Mouse (Mus musculus) midbrain, embryonic 15.5 days (tissue): ENCODE results near the gene Drc1. TPM values are rescaled to one million over a fixed set of nuclear protein-coding genes. Genes with fewer than 3 reads are reported as not detected.
A peak's percentile ranks its signal among the peaks of the same experiment; 100 is the strongest.

Source experiments
- ATAC-seq: fragments of 200-750 bp; cut with Nextera tagmentation; replicated peaks from 2 replicates; pipeline ENCODE4 v1.8.0; 2017; ENCODE audit warnings: moderate TSS enrichment
- H3K27ac ChIP-seq: fragments of 300-500 bp; sonication (generic); 2 replicates; pipeline ENCODE4 v1.5.1; 2015; ENCODE audit warnings: mild to moderate bottlenecking, inconsistent platforms
- H3K27me3 ChIP-seq: fragments of 300-500 bp; sonication (generic); replicated peaks from 2 replicates; pipeline ENCODE4 v1.6.1; 2015; ENCODE audit warnings: inconsistent platforms
- H3K36me3 ChIP-seq: fragments of 300-500 bp; sonication (generic); replicated peaks from 2 replicates; pipeline ENCODE4 v1.6.1; 2015; ENCODE audit warnings: inconsistent platforms
- H3K4me1 ChIP-seq: fragments of 300-500 bp; sonication (generic); 2 replicates; pipeline ENCODE4 v1.6.1; 2015; ENCODE audit warnings: inconsistent platforms
- H3K4me2 ChIP-seq: fragments of 300-500 bp; sonication (generic); 2 replicates; pipeline ENCODE4 v1.6.1; 2015; ENCODE audit warnings: inconsistent platforms, mild to moderate bottlenecking, moderate library complexity
- H3K4me3 ChIP-seq: fragments of 300-500 bp; sonication (generic); 2 replicates; pipeline ENCODE4 v1.5.1; 2015; ENCODE audit warnings: mild to moderate bottlenecking, inconsistent platforms
- H3K9ac ChIP-seq: fragments of 300-500 bp; sonication (generic); 2 replicates; pipeline ENCODE4 v1.6.1; 2015; ENCODE audit warnings: mild to moderate bottlenecking, inconsistent platforms
- H3K9me3 ChIP-seq: fragments of 300-500 bp; sonication (generic); 2 replicates; pipeline ENCODE4 v1.6.1; 2016; ENCODE audit warnings: inconsistent platforms
- WGBS: fragments of 180-500 bp; shearing (Covaris S2); methylation state at CpG from one replicate; pipeline ENCODE4 v1.1.7; 2015; ENCODE audit warnings: mixed read lengths; 5-methylcytosine and 5-hydroxymethylcytosine counted together
- polyA plus RNA-seq: library from polyadenylated mRNA; unstranded; fragments of >200 nt; fragmentation: Nextera tagmentation; extraction: Ambion mirVana; gene quantifications from 2 replicates; pipeline ENCODE4 v1.2.1, GENCODE M21; 2015

Gene Drc1
- polyA plus RNA-seq = 7.2 and 7.4 TPM in 2 replicates

DNA sequence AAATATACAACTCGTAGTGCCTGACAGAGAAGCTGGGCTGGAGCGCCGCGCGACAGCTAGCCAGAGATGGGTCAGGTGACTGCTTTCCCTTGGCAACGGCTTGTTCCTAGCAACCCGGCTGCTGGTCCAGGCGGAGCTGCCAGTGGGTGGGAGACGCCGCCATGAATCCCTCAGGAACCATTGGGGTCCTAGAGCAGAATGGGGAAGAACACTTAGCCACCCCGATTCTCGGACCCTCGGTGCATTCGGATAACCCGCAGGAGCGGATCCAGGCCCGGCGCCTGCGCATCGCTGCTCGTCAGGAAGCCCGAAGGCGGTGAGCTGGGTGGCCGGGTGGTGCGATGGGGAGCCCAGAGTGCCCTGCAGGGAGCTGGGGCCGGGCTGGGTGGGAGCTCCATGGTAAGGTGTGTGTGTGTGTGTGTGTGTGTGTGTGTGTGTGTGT lies at the start of gene Drc1:
Gene Drc1, plus strand, starts transcription at position 98 of the 442 bp plus-strand sequence.
- H3K4me1 ChIP-seq = peaks cover 6% of the 10 kb centered on the region
- H3K9ac ChIP-seq = peak within 1 kb of the TSS; percentile 61
- H3K27me3 ChIP-seq = no peaks in the 10 kb centered on the region
- peak; percentile 97 for ATAC-seq
- 2% methylated on average over 26 of the region's 26 CpGs for WGBS
- H3K27ac ChIP-seq = peak within 1 kb of the TSS; percentile 62
- peak within 1 kb of the TSS; percentile 64 for H3K4me3 ChIP-seq
- H3K36me3 ChIP-seq = no peaks in the 10 kb centered on the region
- peak within 1 kb of the TSS; percentile 85 for H3K4me2 ChIP-seq
- peaks cover 5% of the 10 kb centered on the region; the same call in 1 of the 2 replicates for H3K9me3 ChIP-seq

DNA sequence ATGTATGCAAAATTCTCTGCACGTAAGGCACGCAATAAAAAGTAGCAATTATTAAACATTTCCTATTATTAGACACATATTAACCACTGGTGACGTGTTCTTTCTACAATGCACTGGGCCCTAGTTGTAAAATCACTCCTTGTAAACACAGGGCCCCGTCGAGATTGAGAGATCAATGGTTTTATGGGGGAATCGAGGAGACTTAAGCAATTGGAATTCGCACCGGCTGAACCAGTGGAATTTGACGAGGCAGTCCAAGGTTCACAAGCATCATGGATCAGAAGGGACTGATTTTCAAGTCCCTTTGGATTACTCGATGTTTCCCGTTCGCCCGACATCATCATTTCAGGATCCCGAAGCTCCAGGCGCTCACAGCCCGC lies 49.3 kb upstream of the Drc1 start:
- H3K27me3 ChIP-seq = no peaks in the 10 kb centered on the region
- no peaks in the 10 kb centered on the region for H3K9me3 ChIP-seq
- H3K9ac ChIP-seq = peak overlapping the region; percentile 68
- H3K36me3 ChIP-seq = no peaks in the 10 kb centered on the region
- H3K4me3 ChIP-seq = peak overlapping the region; percentile 85
- H3K4me2 ChIP-seq = peak overlapping the region; percentile 81
- peaks cover 33% of the 10 kb centered on the region for H3K4me1 ChIP-seq
- 35% methylated on average over 16 of the region's 16 CpGs for WGBS
- peak overlapping the region; percentile 92 for H3K27ac ChIP-seq
- ATAC-seq = no peak; the same call in 1 of the 2 replicates

DNA sequence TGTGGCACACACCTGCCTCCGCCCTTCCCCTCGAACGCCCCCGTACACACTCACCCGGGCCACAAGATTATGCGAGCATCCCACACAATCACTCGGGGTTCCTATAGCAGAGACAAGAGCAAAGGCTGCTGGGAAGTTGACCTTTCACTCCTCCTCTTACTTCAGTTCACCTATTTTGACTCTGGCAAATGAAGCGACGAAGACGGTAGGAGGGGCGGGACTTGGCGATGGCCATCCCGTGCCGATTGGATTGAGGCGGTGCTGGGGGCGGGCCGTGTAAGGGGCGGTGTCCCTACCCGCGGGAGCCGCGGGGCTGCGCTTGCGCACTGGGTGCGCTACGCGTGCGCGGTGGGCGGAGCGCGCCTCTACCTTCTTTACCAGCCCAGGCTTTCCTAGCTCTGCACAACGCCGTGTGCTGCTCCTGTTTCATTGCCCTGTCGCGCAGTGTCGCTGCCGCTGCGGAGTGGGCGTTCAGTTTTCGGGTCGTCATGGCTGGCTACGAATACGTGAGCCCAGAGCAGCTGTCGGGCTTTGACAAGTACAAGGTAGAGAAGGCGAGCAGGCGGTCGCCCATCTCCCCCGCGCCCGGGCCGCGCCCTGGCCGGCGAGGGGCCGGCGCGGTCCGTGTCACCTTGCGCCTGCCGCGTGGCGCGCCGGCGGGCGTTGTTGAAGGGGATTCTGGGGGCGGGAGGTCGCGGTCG lies 48.8 kb upstream of the Drc1 start, which contains the start of gene Selenoi:
Gene Selenoi, plus strand, starts transcription at position 311 of the 701 bp plus-strand sequence.
- H3K4me2 ChIP-seq = peak within 1 kb of the TSS; percentile 81
- WGBS = 6% methylated on average over 71 of the region's 71 CpGs
- H3K4me3 ChIP-seq = peak within 1 kb of the TSS; percentile 85
- no peaks in the 10 kb centered on the region for H3K9me3 ChIP-seq
- peak within 1 kb of the TSS; percentile 88 for H3K9ac ChIP-seq
- no peaks in the 10 kb centered on the region for H3K27me3 ChIP-seq
- H3K4me1 ChIP-seq = peaks cover 33% of the 10 kb centered on the region
- H3K27ac ChIP-seq = peak within 1 kb of the TSS; percentile 92
- peak; percentile 99 for ATAC-seq
- H3K36me3 ChIP-seq = no peaks in the 10 kb centered on the region

DNA sequence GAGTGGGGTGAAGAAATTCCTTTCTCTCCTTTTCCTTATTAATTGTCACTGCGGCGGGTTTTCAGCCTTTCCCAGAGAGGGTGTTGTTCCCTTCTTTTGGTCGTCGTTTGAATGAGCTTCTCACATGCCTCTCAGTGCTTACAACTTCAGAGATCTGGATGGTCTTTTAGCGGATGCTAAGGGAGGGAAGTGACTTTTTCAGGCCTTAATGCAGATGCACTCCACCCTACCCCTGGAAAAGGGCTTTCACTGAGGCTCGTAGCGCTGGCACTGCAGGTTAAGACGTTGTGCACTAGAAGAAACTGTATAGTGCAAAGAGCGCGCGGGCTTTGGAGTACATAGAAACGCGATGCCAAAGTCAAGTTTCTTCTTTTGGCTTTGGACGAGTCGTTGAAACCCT lies 48.1 kb upstream of the Drc1 start:
- Histone ChIP-seq H3K4me1 (peaks cover 33% of the 10 kb centered on the region), H3K9ac (peak overlapping the region; percentile 88), H3K27me3 (no peaks in the 10 kb centered on the region), H3K36me3 (no peaks in the 10 kb centered on the region), H3K4me3 (peak overlapping the region; percentile 85), H3K4me2 (peak overlapping the region; percentile 81), H3K27ac (peak overlapping the region; percentile 92), H3K9me3 (no peaks in the 10 kb centered on the region)
- 3% methylated on average over 15 of the region's 15 CpGs for WGBS
- ATAC-seq = 0 out of 2 replicates have a peak, but pooled peaks have one; percentile 10

DNA sequence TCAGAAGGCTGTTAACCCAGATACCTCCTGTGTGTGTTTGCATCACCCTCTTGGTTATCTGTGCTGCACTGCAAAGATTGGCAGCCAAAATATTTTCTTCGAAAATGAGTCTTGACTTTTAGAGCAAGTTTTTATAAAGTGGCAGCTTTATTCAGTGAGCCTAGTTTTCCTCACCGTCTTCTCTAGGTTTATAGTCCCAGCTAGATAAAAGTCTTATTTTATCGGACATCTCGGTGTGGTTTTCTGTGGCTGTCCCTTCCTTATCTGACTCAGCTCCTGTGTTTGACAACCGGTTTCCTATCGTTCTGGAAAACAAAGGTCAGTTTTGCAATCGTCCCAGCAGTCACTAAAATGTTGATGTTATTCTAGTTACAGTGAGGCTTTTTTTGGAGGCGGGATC lies 47.2 kb upstream of the Drc1 start:
- ATAC-seq = no peak
- Histone ChIP-seq H3K9me3 (no peaks in the 10 kb centered on the region), H3K4me3 (peak overlapping the region; percentile 85), H3K27ac (no peak overlapping the region), H3K9ac (no peak overlapping the region; the same call in 1 of the 2 replicates), H3K27me3 (no peaks in the 10 kb centered on the region), H3K36me3 (no peaks in the 10 kb centered on the region), H3K4me2 (peak overlapping the region; percentile 81), H3K4me1 (peaks cover 33% of the 10 kb centered on the region)
- 74% methylated on average over 8 of the region's 8 CpGs for WGBS

DNA sequence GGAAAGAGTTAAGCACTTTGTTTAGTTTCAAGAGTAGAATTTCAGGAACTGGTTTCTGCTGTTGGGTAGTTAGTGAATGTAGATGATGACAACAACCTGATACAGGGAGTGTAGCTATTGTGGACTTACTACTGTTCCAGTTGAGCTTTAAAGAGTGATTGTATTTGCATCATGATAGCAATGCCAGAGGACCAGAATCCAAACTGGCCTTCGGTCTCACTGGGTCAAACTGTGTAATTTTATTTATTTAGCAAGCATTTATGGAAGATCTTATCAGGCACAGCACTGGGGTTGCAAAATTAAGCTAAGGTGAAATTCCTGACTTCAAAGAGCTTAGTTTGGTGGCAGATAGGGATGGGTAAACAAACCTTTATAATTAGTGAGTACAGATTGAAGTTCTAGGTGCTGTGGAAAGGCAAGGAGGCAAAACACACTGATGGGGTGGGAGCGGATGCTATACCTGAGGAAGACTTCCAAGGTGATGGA lies 45.5 kb upstream of the Drc1 start:
- Histone ChIP-seq H3K27me3 (no peaks in the 10 kb centered on the region), H3K36me3 (no peaks in the 10 kb centered on the region), H3K4me2 (no peak overlapping the region), H3K9me3 (no peaks in the 10 kb centered on the region), H3K27ac (no peak overlapping the region), H3K9ac (no peak overlapping the region), H3K4me1 (peaks cover 33% of the 10 kb centered on the region), H3K4me3 (no peak overlapping the region)
- no peak for ATAC-seq
- 94% methylated on average over 2 of the region's 2 CpGs for WGBS

DNA sequence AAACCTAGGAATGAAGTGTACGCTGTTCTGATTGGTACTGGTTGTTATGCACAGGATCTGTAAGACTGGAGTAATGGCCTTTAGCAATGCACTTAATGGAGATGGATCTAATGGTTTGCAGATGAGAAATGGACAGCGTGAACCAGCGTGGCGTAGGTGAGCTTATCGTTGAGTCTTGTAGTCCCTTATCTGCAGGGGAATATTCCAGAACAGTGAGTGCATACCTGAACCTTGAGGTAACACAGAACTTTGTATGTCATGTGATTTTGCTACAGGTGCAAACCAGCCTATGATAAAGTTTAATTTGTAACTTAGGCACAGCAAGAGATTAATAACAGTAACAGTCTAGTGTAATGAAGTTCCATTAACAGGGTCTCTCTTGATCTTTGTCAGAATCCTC lies 42.7 kb upstream of the Drc1 start:
- no peaks in the 10 kb centered on the region for H3K36me3 ChIP-seq
- no peaks in the 10 kb centered on the region for H3K27me3 ChIP-seq
- WGBS = 96% methylated on average over 5 of the region's 5 CpGs
- no peak overlapping the region for H3K4me2 ChIP-seq
- no peak for ATAC-seq
- no peaks in the 10 kb centered on the region for H3K9me3 ChIP-seq
- no peak overlapping the region for H3K9ac ChIP-seq
- peaks cover 29% of the 10 kb centered on the region for H3K4me1 ChIP-seq
- H3K4me3 ChIP-seq = no peak overlapping the region
- no peak overlapping the region for H3K27ac ChIP-seq

DNA sequence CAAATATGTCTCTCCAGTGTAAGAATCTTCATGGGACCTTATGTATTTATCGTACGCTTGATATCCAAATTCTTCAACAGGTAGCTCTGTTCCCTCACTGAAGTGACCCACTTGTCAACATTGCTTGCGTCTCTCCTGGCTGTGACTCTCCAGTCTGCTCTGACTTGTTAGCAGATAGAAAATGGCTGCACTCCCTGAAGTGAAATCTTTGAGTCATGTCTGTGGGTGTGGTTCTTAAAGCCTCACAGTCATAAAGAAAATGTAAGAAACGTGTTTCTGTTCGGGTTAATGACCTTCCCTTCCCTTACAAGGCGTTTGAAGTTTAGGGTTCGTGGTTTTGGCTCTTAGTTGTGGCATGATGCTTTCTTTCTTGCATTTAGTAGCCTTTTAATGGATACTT lies 40.6 kb upstream of the Drc1 start:
- Histone ChIP-seq H3K9ac (no peak overlapping the region), H3K4me2 (no peak overlapping the region), H3K36me3 (no peaks in the 10 kb centered on the region), H3K9me3 (no peaks in the 10 kb centered on the region), H3K4me3 (no peak overlapping the region), H3K27ac (no peak overlapping the region), H3K27me3 (no peaks in the 10 kb centered on the region), H3K4me1 (peaks cover 14% of the 10 kb centered on the region; the same call in 1 of the 2 replicates)
- WGBS = 96% methylated on average over 7 of the region's 7 CpGs
- no peak for ATAC-seq

DNA sequence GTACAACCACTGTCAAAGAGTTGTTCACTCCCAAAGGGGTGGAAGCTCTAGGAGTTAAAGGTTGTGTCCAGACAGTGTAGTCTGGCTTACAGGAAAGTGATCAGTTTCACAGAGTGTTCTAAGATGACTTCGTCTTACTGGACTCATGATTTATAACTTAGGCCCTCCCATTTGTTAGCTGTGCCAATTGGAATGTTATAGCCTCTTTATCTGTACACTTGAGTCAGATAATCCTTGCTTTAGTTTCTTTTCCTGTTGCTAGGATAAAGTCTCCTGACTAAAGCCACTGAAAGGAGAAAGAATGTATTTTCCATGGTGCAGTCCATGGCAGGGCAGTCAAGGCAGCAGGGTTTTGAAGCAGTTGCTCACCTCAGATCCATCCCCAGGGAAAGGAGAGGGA lies 38.8 kb upstream of the Drc1 start:
- 37% methylated on average over 1 of the region's 1 CpGs for WGBS
- Histone ChIP-seq H3K4me3 (no peak overlapping the region), H3K4me1 (peaks cover 10% of the 10 kb centered on the region; the same call in 1 of the 2 replicates), H3K9ac (peak overlapping the region; percentile 6; the same call in 1 of the 2 replicates), H3K4me2 (no peak overlapping the region), H3K36me3 (no peaks in the 10 kb centered on the region), H3K27ac (no peak overlapping the region), H3K27me3 (no peaks in the 10 kb centered on the region), H3K9me3 (no peaks in the 10 kb centered on the region)
- ATAC-seq = no peak

DNA sequence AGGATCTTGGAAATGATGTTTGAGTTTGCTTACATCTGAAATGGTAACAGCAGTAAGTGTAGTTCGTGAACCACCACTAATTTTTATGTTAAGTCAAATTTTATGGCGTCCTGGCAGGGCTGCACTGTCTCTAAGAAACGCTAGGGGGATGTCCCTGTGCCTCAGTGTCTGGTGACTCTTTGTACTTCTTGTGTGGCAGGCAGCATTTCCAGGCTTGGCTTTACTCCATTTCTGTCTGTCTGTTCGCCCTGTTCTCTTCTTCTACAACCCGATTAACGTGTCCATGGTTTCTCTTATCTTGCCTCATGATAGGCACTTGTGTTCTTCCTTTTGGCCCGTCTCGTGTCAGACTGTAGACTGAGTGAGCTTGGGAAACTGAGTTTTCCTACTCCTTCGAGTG lies 37.4 kb upstream of the Drc1 start:
- Histone ChIP-seq H3K9ac (no peak overlapping the region), H3K36me3 (no peaks in the 10 kb centered on the region), H3K27me3 (no peaks in the 10 kb centered on the region), H3K4me3 (no peak overlapping the region), H3K27ac (no peak overlapping the region), H3K9me3 (no peaks in the 10 kb centered on the region), H3K4me1 (peaks cover 10% of the 10 kb centered on the region; the same call in 1 of the 2 replicates), H3K4me2 (no peak overlapping the region)
- WGBS = 64% methylated on average over 9 of the region's 9 CpGs
- no peak for ATAC-seq

DNA sequence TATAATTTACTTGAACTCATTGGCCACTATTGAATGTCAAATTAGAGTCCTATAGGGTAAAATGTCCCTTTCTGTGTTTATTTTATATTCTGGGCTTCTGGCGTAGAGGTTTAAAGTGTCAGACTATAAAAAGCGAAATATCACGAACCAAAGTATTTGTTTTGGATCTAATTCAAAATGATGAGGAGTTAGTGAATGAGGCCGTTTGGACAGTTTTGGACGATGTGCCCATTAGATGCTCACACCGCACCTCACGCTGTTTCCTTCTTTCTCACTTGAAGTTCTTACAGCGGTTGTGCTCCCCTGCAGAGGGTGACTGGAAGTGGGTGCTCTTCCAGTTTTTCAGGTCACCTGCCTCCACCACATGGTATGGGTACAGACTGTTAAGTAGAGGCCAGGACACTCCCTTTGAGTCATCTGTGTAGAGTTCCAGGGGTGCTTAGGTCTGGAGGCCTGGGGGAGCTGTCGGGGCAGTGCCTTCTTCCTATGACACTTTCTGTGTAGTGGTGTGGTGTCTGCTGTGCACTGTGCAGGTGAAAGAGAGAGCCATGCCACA lies 35.2 kb upstream of the Drc1 start:
- no peak overlapping the region for H3K4me3 ChIP-seq
- H3K9ac ChIP-seq = no peak overlapping the region
- no peaks in the 10 kb centered on the region for H3K36me3 ChIP-seq
- H3K27ac ChIP-seq = no peak overlapping the region
- H3K4me1 ChIP-seq = peaks cover 10% of the 10 kb centered on the region; the same call in 1 of the 2 replicates
- H3K4me2 ChIP-seq = no peak overlapping the region
- H3K9me3 ChIP-seq = no peaks in the 10 kb centered on the region
- WGBS = 91% methylated on average over 9 of the region's 9 CpGs
- H3K27me3 ChIP-seq = no peaks in the 10 kb centered on the region
- no peak for ATAC-seq

DNA sequence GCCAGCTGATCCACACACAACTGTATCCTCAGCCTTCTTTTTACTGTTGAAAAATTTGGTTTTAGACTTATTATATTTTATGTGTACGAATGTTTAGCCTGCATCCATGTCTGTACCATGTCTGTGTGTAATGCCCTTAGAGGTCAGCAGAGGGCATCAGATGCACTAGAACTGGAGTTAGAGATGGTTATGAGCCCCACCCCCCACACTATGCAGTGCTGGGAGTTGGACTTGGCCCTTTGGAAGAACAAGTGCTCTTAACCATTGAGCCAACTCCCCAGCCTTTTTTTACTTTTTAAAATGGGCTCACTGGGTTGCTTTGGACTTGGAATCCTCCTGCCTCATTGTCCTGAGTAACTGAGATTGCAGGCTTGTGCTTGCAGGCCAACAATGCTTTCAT lies 33.5 kb upstream of the Drc1 start:
- Histone ChIP-seq H3K27ac (no peak overlapping the region), H3K9me3 (no peaks in the 10 kb centered on the region), H3K4me2 (no peak overlapping the region), H3K4me3 (no peak overlapping the region), H3K4me1 (peaks cover 8% of the 10 kb centered on the region; the same call in 1 of the 2 replicates), H3K36me3 (no peaks in the 10 kb centered on the region), H3K9ac (no peak overlapping the region), H3K27me3 (no peaks in the 10 kb centered on the region)
- ATAC-seq = no peak
- WGBS = 94% methylated on average over 1 of the region's 1 CpGs
